Mouse (Mus musculus) embryonic facial prominence, embryonic 11.5 days (tissue): ENCODE measurements around the gene Gm826. TPM values are rescaled to one million over a fixed set of nuclear protein-coding genes. Genes with fewer than 3 reads are reported as not detected.

ENCODE experiments used
- ATAC-seq: fragments of 200-750 bp; cut with Nextera tagmentation; replicated peaks from 2 replicates; pipeline ENCODE4 v1.8.0; 2017; ENCODE audit warnings: low read depth; ENCODE audit not compliant: insufficient number of reproducible peaks, low FRiP score, low TSS enrichment
- DNase-seq: peaks from one replicate; pipeline ENCODE4 v3.0.0-alpha.2; 2015; ENCODE audit warnings: low spot score
- H3K27ac ChIP-seq: fragments of 300-500 bp; sonication (generic); replicated peaks from 2 replicates; pipeline ENCODE4 v1.5.1; 2014; ENCODE audit warnings: mild to moderate bottlenecking, low read depth, low read length, control low read depth
- H3K27me3 ChIP-seq: fragments of 300-500 bp; sonication (generic); 2 replicates; pipeline ENCODE4 v1.6.1; 2014; ENCODE audit warnings: mild to moderate bottlenecking, low read length, moderate library complexity, mixed read lengths; ENCODE audit not compliant: control insufficient read depth, insufficient read depth
- H3K36me3 ChIP-seq: fragments of 300-500 bp; sonication (generic); replicated peaks from 2 replicates; pipeline ENCODE4 v1.6.1; 2014; ENCODE audit warnings: low read depth, mild to moderate bottlenecking, low read length, moderate library complexity, mixed read lengths; ENCODE audit not compliant: control insufficient read depth, insufficient read depth
- H3K4me1 ChIP-seq: fragments of 300-500 bp; sonication (generic); 2 replicates; pipeline ENCODE4 v1.6.1; 2014; ENCODE audit warnings: low read length, mixed read lengths; ENCODE audit not compliant: control insufficient read depth, insufficient read depth
- H3K4me2 ChIP-seq: fragments of 300-500 bp; sonication (generic); 2 replicates; pipeline ENCODE4 v1.6.1; 2014; ENCODE audit warnings: low read depth, mild to moderate bottlenecking, control low read depth, low read length, moderate library complexity
- H3K4me3 ChIP-seq: fragments of 300-500 bp; sonication (generic); 2 replicates; pipeline ENCODE4 v1.5.1; 2014; ENCODE audit warnings: low read depth, low read length, control low read depth
- H3K9ac ChIP-seq: fragments of 300-500 bp; sonication (generic); replicated peaks from 2 replicates; pipeline ENCODE4 v1.6.1; 2014; ENCODE audit warnings: mild to moderate bottlenecking, control low read depth, low read length
- H3K9me3 ChIP-seq: fragments of 300-500 bp; sonication (generic); replicated peaks from 2 replicates; pipeline ENCODE4 v1.6.1; 2016; ENCODE audit warnings: mild to moderate bottlenecking, low read length, inconsistent platforms, mixed read lengths; ENCODE audit not compliant: control insufficient read depth
- whole genome bisulfite sequencing: fragments of 180-500 bp; shearing (Covaris S2); extraction: QIAGEN DNeasy Blood & Tissue Kit; methylation state at CpG from one replicate; pipeline ENCODE4 v1.1.7; 2014; 5-methylcytosine and 5-hydroxymethylcytosine counted together
- polyA plus RNA-seq: library from polyadenylated mRNA; unstranded; fragments of >200 nt; fragmentation: Nextera tagmentation; extraction: Ambion mirVana; gene quantifications from 2 replicates; pipeline ENCODE4 v1.2.1, GENCODE M21; 2014

The Gm826 gene
- polyA plus RNA-seq, 1 experiment from 2014 or later: not detected

DNA sequence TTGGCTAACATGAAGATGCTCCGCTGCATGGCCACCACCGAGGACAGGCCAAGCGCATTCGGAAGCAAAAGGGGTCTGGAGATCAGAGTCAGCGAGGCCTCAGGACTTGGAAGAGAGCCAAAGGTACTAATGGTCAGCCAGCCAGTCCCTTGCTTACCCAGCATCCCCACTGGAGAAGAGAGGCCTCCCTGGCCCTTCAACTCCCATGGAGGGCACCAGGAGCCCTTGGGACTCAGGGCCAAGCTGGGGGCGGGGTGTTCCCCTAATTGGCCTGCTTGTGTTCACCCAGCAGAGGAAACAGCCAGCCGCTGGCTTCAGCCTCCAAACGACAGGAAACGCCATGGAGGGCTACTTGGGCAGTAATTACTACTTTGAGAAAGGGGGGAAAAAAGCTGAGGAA lies 5.1 kb downstream of the Gm826 start:
- Histone ChIP-seq H3K9me3 (no peaks in the 10 kb centered on the region), H3K27ac (no peak overlapping the region), H3K36me3 (no peaks in the 10 kb centered on the region), H3K4me1 (no peaks in the 10 kb centered on the region), H3K4me2 (no peak overlapping the region), H3K27me3 (no peaks in the 10 kb centered on the region), H3K9ac (no peak overlapping the region), H3K4me3 (no peak overlapping the region)
- ATAC-seq: no peak
- DNase-seq: no peak
- WGBS: 52% methylated on average over 9 of the region's 9 CpGs

DNA sequence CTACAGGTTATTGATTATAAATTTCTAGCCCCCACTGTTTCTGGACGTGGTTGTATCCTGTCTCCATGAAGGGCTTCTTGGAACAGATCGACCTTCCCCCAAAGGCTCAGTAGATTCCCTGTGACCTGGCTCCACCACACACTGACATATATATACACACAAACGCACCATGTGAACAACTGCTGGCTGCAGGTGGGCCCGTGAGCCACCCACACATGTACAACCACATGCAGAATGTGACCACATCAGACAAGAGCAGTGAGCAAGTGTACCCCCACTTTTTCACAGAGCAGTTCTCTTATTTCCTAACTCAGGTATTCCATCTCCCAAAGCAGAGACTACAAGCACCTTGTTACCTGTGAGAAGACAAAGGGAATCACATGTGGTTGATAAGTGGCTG lies 6.2 kb downstream of the Gm826 start:
- no peak overlapping the region for H3K4me3 ChIP-seq
- H3K9me3 ChIP-seq: no peaks in the 10 kb centered on the region
- H3K4me1 ChIP-seq: no peaks in the 10 kb centered on the region
- H3K27me3 ChIP-seq: no peaks in the 10 kb centered on the region
- ATAC-seq: no peak
- H3K36me3 ChIP-seq: no peaks in the 10 kb centered on the region
- no peak for DNase-seq
- no peak overlapping the region for H3K4me2 ChIP-seq
- H3K9ac ChIP-seq: no peak overlapping the region
- no peak overlapping the region for H3K27ac ChIP-seq
- 75% methylated on average over 4 of the region's 4 CpGs for WGBS

DNA sequence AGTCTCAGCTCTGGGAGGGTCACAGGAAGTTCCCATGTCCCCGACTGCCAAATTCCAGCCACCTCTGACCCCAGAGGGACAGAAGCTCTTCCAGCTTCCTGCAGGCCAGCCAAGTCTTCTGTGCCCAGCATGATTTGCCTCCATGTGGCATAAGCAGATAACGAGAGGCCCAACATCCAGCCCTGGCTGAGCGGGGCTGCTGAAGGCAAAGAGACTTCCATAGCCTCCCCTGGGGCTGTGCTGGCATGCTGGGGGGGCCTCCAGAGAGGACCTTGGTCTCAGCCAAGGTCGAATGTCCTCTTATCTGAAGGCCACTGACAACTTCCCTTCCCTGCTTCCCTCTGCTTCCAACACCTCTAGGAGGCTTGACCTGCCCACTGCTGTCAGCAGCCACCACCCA lies 6.8 kb downstream of the Gm826 start:
- Histone ChIP-seq H3K36me3 (no peaks in the 10 kb centered on the region), H3K9me3 (no peaks in the 10 kb centered on the region), H3K27me3 (no peaks in the 10 kb centered on the region), H3K4me3 (no peak overlapping the region), H3K4me2 (no peak overlapping the region), H3K27ac (no peak overlapping the region), H3K4me1 (no peaks in the 10 kb centered on the region), H3K9ac (no peak overlapping the region)
- WGBS: 28% methylated on average over 4 of the region's 4 CpGs
- ATAC-seq (no peak), DNase-seq (no peak)

DNA sequence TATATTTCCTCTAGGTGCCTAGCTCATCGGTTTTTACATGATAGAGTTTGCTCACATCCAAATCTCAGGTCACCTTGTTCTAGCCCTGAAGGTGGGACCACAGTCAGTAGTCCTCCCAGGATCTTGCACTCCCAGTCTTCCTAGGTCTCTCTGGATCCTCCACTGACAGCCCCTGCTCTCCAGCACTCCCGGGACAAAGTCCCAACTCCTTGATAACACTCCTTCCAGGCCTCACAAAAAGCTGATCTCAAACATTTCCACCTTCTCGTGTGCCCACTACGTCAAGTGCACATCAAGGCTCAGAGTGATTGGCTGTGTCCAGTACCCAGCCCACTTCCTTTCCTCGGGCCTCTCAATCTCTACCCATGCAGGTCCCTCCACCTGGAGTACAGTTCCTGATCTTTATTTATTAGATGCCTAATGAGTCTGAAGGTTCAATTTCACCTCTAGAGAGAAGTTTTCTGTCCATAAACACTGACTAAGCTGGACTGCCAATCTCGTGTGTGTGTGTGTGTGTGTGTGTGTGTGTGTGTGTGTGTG lies 8.8 kb downstream of the Gm826 start:
- DNase-seq: no peak
- H3K27me3 ChIP-seq: no peaks in the 10 kb centered on the region
- no peak overlapping the region for H3K27ac ChIP-seq
- no peak overlapping the region for H3K4me3 ChIP-seq
- no peaks in the 10 kb centered on the region for H3K36me3 ChIP-seq
- no peaks in the 10 kb centered on the region for H3K9me3 ChIP-seq
- H3K4me1 ChIP-seq: no peaks in the 10 kb centered on the region
- no peak overlapping the region for H3K4me2 ChIP-seq
- WGBS: 78% methylated on average over 6 of the region's 6 CpGs
- no peak overlapping the region for H3K9ac ChIP-seq
- ATAC-seq: no peak

DNA sequence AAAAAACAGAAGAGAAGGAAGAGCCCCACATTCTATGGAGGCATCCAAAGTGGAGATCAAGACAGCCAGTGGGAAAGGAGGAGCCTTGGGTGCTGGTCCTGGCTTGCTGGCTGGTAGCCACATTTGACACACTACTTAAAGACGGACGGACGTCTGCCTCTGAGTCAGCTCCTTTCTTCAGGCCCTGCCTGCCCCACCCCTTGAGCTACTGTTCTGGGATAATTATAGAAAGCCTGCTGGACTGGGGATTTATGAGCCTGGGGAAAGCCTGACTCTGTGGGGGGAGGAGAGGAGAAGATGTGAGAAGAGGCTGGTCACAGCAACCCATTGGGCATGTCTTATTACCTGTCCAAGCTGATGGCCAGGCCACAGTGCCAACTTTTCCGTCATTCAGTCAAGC lies 12.1 kb downstream of the Gm826 start:
- WGBS: 57% methylated on average over 4 of the region's 4 CpGs
- Histone ChIP-seq H3K4me2 (no peak overlapping the region), H3K27ac (no peak overlapping the region), H3K4me1 (no peaks in the 10 kb centered on the region), H3K4me3 (no peak overlapping the region), H3K27me3 (no peaks in the 10 kb centered on the region), H3K9ac (no peak overlapping the region), H3K9me3 (no peaks in the 10 kb centered on the region), H3K36me3 (no peaks in the 10 kb centered on the region)
- ATAC-seq: no peak
- no peak for DNase-seq

DNA sequence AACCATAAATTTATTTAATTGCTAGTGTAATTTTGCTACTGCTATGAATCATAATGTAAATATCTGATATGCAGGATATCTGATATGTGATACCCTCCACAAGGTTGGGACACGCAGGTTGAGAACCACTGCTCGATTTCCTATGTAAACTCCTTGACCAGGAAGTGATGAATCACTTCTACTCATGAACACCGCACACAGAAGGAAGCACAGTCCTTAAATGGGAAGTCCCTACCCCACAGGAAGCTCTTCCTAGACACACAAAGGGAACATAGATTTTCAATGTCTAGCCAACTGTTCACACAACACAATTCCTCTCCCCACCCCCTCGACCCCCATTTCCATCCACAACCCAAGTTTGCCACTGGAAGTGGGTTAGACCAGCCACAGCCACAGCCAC lies 15.7 kb downstream of the Gm826 start:
- H3K4me3 ChIP-seq: no peak overlapping the region
- WGBS: 79% methylated on average over 4 of the region's 4 CpGs
- DNase-seq (no peak), ATAC-seq (no peak)
- no peaks in the 10 kb centered on the region for H3K9me3 ChIP-seq
- H3K27me3 ChIP-seq: no peaks in the 10 kb centered on the region
- no peak overlapping the region for H3K27ac ChIP-seq
- H3K4me1 ChIP-seq: 0 out of 2 replicates have a peak, but pooled peaks cover 3% of the 10 kb centered on the region
- H3K36me3 ChIP-seq: no peaks in the 10 kb centered on the region
- H3K9ac ChIP-seq: no peak overlapping the region
- H3K4me2 ChIP-seq: no peak overlapping the region

DNA sequence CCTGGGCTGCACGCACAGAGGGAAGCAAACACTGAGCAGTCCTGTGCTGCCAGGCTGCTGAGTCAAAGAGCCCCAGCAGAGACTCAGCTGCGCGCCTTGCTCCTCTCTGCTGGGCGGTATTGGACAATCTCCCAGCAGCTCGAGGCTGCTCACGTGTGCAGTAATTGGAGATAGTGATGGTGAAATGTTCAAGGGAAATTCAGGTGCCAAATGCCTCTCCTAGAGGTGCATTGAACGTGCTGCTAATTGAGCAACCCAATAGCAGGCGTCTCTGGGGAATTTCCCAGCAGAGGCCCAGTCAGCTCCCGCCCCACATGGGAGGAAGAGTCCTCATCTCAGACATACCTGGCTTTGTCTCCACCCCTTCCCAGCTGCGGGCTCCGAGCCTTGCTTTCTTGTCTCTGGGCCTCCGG lies 20.4 kb downstream of the Gm826 start:
- 0 out of 2 replicates have a peak, but pooled peaks cover 3% of the 10 kb centered on the region for H3K4me1 ChIP-seq
- no peak overlapping the region for H3K4me2 ChIP-seq
- ATAC-seq: no peak
- H3K4me3 ChIP-seq: no peak overlapping the region
- H3K36me3 ChIP-seq: no peaks in the 10 kb centered on the region
- H3K9ac ChIP-seq: no peak overlapping the region
- DNase-seq: peak; percentile 12
- H3K9me3 ChIP-seq: no peaks in the 10 kb centered on the region
- WGBS: 32% methylated on average over 12 of the region's 12 CpGs
- H3K27ac ChIP-seq: no peak overlapping the region
- no peaks in the 10 kb centered on the region for H3K27me3 ChIP-seq

DNA sequence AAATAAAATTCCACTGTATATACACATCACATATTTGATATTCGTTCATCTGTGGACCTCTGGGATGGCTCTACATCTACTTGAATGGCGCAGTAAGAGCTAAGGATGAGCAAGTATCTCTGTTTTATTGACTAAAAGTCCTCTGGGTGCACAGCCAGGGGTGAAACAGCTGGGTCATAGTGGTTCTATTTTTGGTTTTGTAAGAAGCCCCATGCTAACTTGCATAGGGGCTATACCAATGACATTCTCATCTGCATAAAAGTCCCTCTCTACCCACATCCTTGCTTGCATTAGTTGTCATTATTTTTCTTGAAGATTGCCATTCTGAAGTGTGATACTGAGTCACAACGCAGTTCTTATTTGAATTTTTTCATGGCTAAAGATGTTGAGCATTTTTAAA lies 28.9 kb downstream of the Gm826 start:
- no peak for ATAC-seq
- no peak overlapping the region for H3K27ac ChIP-seq
- WGBS: 88% methylated on average over 3 of the region's 3 CpGs

More for the DNA sequence above, 28.9 kb downstream of the Gm826 start:
- no peak overlapping the region for H3K9ac ChIP-seq
- no peaks in the 10 kb centered on the region for H3K36me3 ChIP-seq
- DNase-seq: no peak
- H3K4me1 ChIP-seq: no peaks in the 10 kb centered on the region
- H3K9me3 ChIP-seq: no peaks in the 10 kb centered on the region
- H3K4me3 ChIP-seq: no peak overlapping the region
- H3K4me2 ChIP-seq: no peak overlapping the region
- no peaks in the 10 kb centered on the region for H3K27me3 ChIP-seq
